Mouse (Mus musculus): ENCODE data around the gene Zfp536.

GRCm38 (mm10) chr7:37559851-37560250 is 213.6 kb downstream of the Zfp536 start:
- no peak for TF ChIP-seq CTCF (IDR thresholded peaks at IDR 0.05; ENCODE audit: extremely low read depth, insufficient read depth, insufficient read length, insufficient replicate concordance)
- TF ChIP-seq POLR2A (IDR thresholded peaks at IDR 0.05; ENCODE audit: low read depth, low read length), result no peak
